Mouse (Mus musculus): ENCODE measurements around the gene Amotl1. TPM values are rescaled to one million over a fixed set of nuclear protein-coding genes. Genes with fewer than 3 reads are reported as not detected.

Amotl1 gene
- polyA plus RNA-seq, 1 experiment, result not detected

GRCm38 (mm10) chr9:14646061-14646460 is 1.2 kb upstream of the Amotl1 start:
- 94% methylated on average over 3 of the region's 3 CpGs for WGBS
- Histone ChIP-seq H3K4me3 (ENCODE audit: insufficient read depth, low read depth, low read length) (no peak overlapping the region), H3K27ac (ENCODE audit: insufficient read depth, low read depth, low read length) (no peak overlapping the region), H3K4me1 (ENCODE audit: control insufficient read depth, insufficient read depth, low read length) (peaks cover 18% of the 10 kb centered on the region)
- TF ChIP-seq POLR2A (IDR thresholded peaks at IDR 0.05; ENCODE audit: insufficient read depth, low read depth, low read length) (no peak), CTCF (IDR thresholded peaks at IDR 0.05; ENCODE audit: insufficient read depth, low read depth, low read length) (no peak)

- Histone ChIP-seq H3K4me1 (ENCODE audit: control insufficient read depth, insufficient read depth, low read length) (peaks cover 26% of the 10 kb centered on the region), H3K4me3 (ENCODE audit: insufficient read depth, low read depth, low read length) (no peak overlapping the region), H3K27ac (ENCODE audit: insufficient read depth, low read depth, low read length) (no peak overlapping the region)
- TF ChIP-seq CTCF (IDR thresholded peaks at IDR 0.05; ENCODE audit: insufficient read depth, low read depth, low read length) (no peak), POLR2A (IDR thresholded peaks at IDR 0.05; ENCODE audit: insufficient read depth, low read depth, low read length) (no peak)
- WGBS, result 73% methylated on average over 6 of the region's 6 CpGs
Measured at GRCm38 (mm10) chr9:14643328-14643727, 1.5 kb downstream of the Amotl1 start.

- H3K4me1 ChIP-seq (ENCODE audit: control insufficient read depth, insufficient read depth, low read length), result peaks cover 26% of the 10 kb centered on the region
- WGBS, result 26% methylated on average over 5 of the region's 5 CpGs
- peak overlapping the region; percentile 69 for H3K27ac ChIP-seq (ENCODE audit: insufficient read depth, low read depth, low read length)
- H3K4me3 ChIP-seq (ENCODE audit: insufficient read depth, low read depth, low read length), result no peak overlapping the region
- TF ChIP-seq POLR2A (IDR thresholded peaks at IDR 0.05; ENCODE audit: insufficient read depth, low read depth, low read length), result no peak
- no peak for TF ChIP-seq CTCF (IDR thresholded peaks at IDR 0.05; ENCODE audit: insufficient read depth, low read depth, low read length)
Measured at GRCm38 (mm10) chr9:14642251-14643021, 2.4 kb downstream of the Amotl1 start.

- Histone ChIP-seq H3K27ac (ENCODE audit: insufficient read depth, low read depth, low read length) (0 out of 2 replicates have a peak overlapping the region, but pooled peaks have one; percentile 69), H3K4me1 (ENCODE audit: control insufficient read depth, insufficient read depth, low read length) (peaks cover 26% of the 10 kb centered on the region), H3K4me3 (ENCODE audit: insufficient read depth, low read depth, low read length) (no peak overlapping the region)
- 55% methylated on average over 7 of the region's 7 CpGs for WGBS
- TF ChIP-seq CTCF (IDR thresholded peaks at IDR 0.05; ENCODE audit: insufficient read depth, low read depth, low read length), result no peak
- no peak for TF ChIP-seq POLR2A (IDR thresholded peaks at IDR 0.05; ENCODE audit: insufficient read depth, low read depth, low read length)
Measured at GRCm38 (mm10) chr9:14641310-14642067, 3.4 kb downstream of the Amotl1 start.

- H3K27ac ChIP-seq (ENCODE audit: insufficient read depth, low read depth, low read length), result no peak overlapping the region
- WGBS, result 78% methylated on average over 3 of the region's 3 CpGs
- TF ChIP-seq CTCF (IDR thresholded peaks at IDR 0.05; ENCODE audit: insufficient read depth, low read depth, low read length), result no peak
- H3K4me1 ChIP-seq (ENCODE audit: control insufficient read depth, insufficient read depth, low read length), result peaks cover 24% of the 10 kb centered on the region
- no peak overlapping the region for H3K4me3 ChIP-seq (ENCODE audit: insufficient read depth, low read depth, low read length)
Measured at GRCm38 (mm10) chr9:14636244-14636643, 8.6 kb downstream of the Amotl1 start.

GRCm38 (mm10) chr9:14635551-14635950 is 9.3 kb downstream of the Amotl1 start:
- Histone ChIP-seq H3K4me3 (ENCODE audit: insufficient read depth, low read depth, low read length) (no peak overlapping the region), H3K4me1 (ENCODE audit: control insufficient read depth, insufficient read depth, low read length) (peaks cover 18% of the 10 kb centered on the region), H3K27ac (ENCODE audit: insufficient read depth, low read depth, low read length) (no peak overlapping the region)
- TF ChIP-seq POLR2A (IDR thresholded peaks at IDR 0.05; ENCODE audit: insufficient read depth, low read depth, low read length), result no peak
- no peak for TF ChIP-seq CTCF (IDR thresholded peaks at IDR 0.05; ENCODE audit: insufficient read depth, low read depth, low read length)
- WGBS, result 90% methylated on average over 7 of the region's 7 CpGs

GRCm38 (mm10) chr9:14634155-14634554 is 10.7 kb downstream of the Amotl1 start:
- TF ChIP-seq POLR2A (IDR thresholded peaks at IDR 0.05; ENCODE audit: insufficient read depth, low read depth, low read length) (no peak), CTCF (IDR thresholded peaks at IDR 0.05; ENCODE audit: insufficient read depth, low read depth, low read length) (no peak)
- peak overlapping the region; percentile 52 for H3K4me3 ChIP-seq (ENCODE audit: insufficient read depth, low read depth, low read length)
- H3K27ac ChIP-seq (ENCODE audit: insufficient read depth, low read depth, low read length), result no peak overlapping the region
- 18% methylated on average over 15 of the region's 15 CpGs for WGBS
- H3K4me1 ChIP-seq (ENCODE audit: control insufficient read depth, insufficient read depth, low read length), result peaks cover 14% of the 10 kb centered on the region

GRCm38 (mm10) chr9:14632365-14633163 is 12.3 kb downstream of the Amotl1 start:
- H3K27ac ChIP-seq (ENCODE audit: insufficient read depth, low read depth, low read length), result peak overlapping the region; percentile 31

More at GRCm38 (mm10) chr9:14632365-14633163, 12.3 kb downstream of the Amotl1 start:
- peak overlapping the region; percentile 14 for H3K4me3 ChIP-seq (ENCODE audit: insufficient read depth, low read depth, low read length)
- TF ChIP-seq CTCF (IDR thresholded peaks at IDR 0.05; ENCODE audit: insufficient read depth, low read depth, low read length), result no peak
- TF ChIP-seq POLR2A (IDR thresholded peaks at IDR 0.05; ENCODE audit: insufficient read depth, low read depth, low read length), result no peak
- peaks cover 15% of the 10 kb centered on the region for H3K4me1 ChIP-seq (ENCODE audit: control insufficient read depth, insufficient read depth, low read length)
- 54% methylated on average over 10 of the region's 10 CpGs for WGBS
